Mouse (Mus musculus): ENCODE data around the gene Txlna. TPM values are rescaled to one million over a fixed set of nuclear protein-coding genes. Genes with fewer than 3 reads are reported as not detected.
A peak's percentile ranks its signal among the peaks of the same experiment; 100 is the strongest.

Gene Txlna
- polyA plus RNA-seq, 1 experiment from 2014 or later: 92.7 TPM

DNA sequence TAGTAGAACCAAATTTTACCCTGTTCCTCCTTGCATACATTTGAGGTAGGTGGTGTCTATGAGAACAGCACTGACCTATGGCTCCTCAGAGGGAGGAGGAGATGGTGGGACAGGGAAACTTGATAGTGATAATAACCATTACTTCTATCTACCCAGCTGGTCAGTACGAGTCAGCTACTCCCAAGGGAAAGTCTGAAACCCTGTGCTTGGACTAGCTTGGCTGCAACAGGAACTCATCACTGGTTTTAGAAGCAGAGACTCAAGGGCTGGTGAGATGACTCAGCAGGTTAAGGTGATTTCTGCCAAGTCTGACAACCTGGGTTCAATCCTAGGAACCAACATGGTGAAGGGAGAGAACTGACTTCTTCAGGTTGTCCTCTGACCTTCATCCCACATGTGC, 7.8 kb upstream of the Txlna start:
- H3K4me3 ChIP-seq: no peak overlapping the region
- no peaks in the 10 kb centered on the region for H3K27me3 ChIP-seq
- no peak for ATAC-seq (ENCODE audit: insufficient number of reproducible peaks, low FRiP score, low TSS enrichment, low read depth)
- no peak overlapping the region for H3K4me2 ChIP-seq
- H3K36me3 ChIP-seq: peaks cover 88% of the 10 kb centered on the region
- no peak overlapping the region for H3K27ac ChIP-seq
- no peak overlapping the region for H3K9ac ChIP-seq
- H3K9me3 ChIP-seq: no peaks in the 10 kb centered on the region
- 76% methylated on average over 1 of the region's 1 CpGs for WGBS
- no peaks in the 10 kb centered on the region for H3K4me1 ChIP-seq

DNA sequence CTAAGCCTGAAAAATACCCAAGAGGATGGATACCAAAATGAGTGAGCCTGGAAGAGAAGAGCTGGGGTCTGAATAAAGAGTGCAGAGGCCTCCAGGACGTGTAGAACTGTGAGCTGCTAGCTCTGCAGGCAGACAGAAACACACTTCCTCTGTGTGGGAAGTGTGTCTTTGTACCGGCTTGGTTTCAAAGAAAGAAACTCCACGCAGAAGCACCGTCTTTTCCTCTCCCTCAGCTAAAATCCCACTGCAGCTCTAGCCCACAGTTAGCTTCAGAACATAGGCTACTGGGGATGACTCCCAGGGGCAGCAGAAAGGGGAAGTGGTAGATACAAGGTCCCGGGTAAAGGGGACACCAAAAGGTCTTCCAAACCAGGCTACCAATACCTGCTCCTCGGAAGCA, 4.3 kb upstream of the Txlna start:
- Histone ChIP-seq H3K9me3 (no peaks in the 10 kb centered on the region), H3K4me1 (peaks cover 10% of the 10 kb centered on the region), H3K9ac (no peak overlapping the region), H3K36me3 (peaks cover 60% of the 10 kb centered on the region), H3K4me2 (no peak overlapping the region), H3K27me3 (no peaks in the 10 kb centered on the region), H3K4me3 (no peak overlapping the region), H3K27ac (no peak overlapping the region)
- no peak for ATAC-seq (ENCODE audit: insufficient number of reproducible peaks, low FRiP score, low TSS enrichment, low read depth)
- WGBS: 90% methylated on average over 6 of the region's 6 CpGs

DNA sequence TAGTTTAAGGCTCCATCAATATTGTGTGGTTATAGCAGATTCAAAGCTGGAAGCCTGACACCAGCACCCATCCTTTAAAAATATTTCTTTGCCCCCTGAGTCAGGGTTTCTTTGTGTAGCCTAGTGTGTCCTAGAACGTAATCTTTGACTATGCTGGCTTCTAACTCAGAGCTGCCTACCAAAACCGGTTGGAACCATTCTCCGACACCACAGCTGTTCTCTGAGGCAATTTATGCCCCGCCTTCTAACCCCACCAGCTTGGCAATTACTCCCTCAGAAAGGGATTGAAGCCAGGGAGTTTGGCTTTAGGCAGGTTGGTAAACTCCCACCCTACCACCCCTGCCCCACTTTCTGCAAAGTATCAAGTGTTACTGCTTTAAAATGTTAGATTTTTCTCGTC, 891 bp upstream of the Txlna start:
- peaks cover 30% of the 10 kb centered on the region for H3K4me1 ChIP-seq
- no peak for ATAC-seq (ENCODE audit: insufficient number of reproducible peaks, low FRiP score, low TSS enrichment, low read depth)
- no peaks in the 10 kb centered on the region for H3K9me3 ChIP-seq
- peak overlapping the region; percentile 65 for H3K4me3 ChIP-seq
- peak overlapping the region; percentile 73 for H3K27ac ChIP-seq
- H3K4me2 ChIP-seq: peak overlapping the region; percentile 79
- H3K27me3 ChIP-seq: no peaks in the 10 kb centered on the region
- H3K36me3 ChIP-seq: peaks cover 51% of the 10 kb centered on the region
- no peak overlapping the region for H3K9ac ChIP-seq
- WGBS: 30% methylated on average over 5 of the region's 5 CpGs

DNA sequence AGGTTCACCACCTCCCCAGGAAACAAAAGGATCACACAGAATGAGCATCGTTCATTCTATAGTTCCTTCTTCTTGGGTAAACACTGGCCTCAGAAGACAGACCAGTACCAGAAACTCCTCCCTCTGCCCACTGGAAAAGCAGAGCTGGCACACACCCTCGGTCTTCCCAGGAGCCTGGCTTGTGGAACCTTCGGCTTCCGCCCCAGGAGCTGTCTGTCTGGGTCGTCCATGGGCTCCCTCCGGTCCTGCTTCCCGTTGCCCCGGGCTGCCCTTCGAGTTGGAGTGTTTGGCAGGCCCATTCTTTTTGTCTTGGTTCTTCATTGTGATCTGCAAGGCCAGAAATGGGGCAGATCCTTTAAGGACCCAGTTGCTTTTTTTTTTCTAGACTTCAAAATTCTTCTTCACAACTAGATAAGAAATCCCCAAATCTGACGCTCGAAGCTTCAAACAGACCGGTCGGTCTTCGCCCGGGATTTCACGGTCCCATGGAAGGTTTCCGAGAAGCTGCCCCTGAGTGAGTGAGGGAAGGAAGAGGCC, 696 bp downstream of the Txlna start:
- Histone ChIP-seq H3K36me3 (peaks cover 50% of the 10 kb centered on the region), H3K27me3 (no peaks in the 10 kb centered on the region), H3K27ac (peak overlapping the region; percentile 98), H3K4me1 (peaks cover 30% of the 10 kb centered on the region), H3K4me3 (peak overlapping the region; percentile 65), H3K9me3 (no peaks in the 10 kb centered on the region), H3K4me2 (peak overlapping the region; percentile 79), H3K9ac (peak overlapping the region; percentile 67)
- WGBS: 2% methylated on average over 17 of the region's 17 CpGs
- no peak for ATAC-seq (ENCODE audit: insufficient number of reproducible peaks, low FRiP score, low TSS enrichment, low read depth)

DNA sequence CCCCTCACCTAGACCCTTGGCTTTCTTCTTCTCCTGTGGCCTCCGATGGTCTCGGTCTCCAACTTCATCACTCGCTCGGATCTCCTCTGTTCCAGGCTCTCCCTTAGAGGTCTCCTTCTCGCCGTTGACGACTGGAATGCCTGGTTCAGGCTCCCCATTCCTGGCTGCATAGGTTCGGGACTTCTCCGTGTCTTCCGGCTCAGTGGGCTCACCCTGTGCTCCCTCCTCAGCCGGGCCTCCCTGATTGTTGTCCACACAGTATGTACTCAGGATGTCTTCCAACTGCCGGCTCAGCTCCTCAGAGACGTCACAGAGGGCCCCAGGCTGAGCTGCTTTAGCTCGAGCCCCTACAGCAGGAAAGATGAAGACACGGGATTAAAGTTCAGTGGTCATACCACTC, 1.6 kb downstream of the Txlna start:
- Histone ChIP-seq H3K27me3 (no peaks in the 10 kb centered on the region), H3K27ac (peak overlapping the region; percentile 98), H3K4me3 (peak overlapping the region; percentile 65), H3K4me2 (peak overlapping the region; percentile 79), H3K9ac (peak overlapping the region; percentile 67), H3K9me3 (no peaks in the 10 kb centered on the region), H3K36me3 (peaks cover 50% of the 10 kb centered on the region), H3K4me1 (peaks cover 30% of the 10 kb centered on the region)
- no peak for ATAC-seq (ENCODE audit: insufficient number of reproducible peaks, low FRiP score, low TSS enrichment, low read depth)
- WGBS: 86% methylated on average over 15 of the region's 15 CpGs

DNA sequence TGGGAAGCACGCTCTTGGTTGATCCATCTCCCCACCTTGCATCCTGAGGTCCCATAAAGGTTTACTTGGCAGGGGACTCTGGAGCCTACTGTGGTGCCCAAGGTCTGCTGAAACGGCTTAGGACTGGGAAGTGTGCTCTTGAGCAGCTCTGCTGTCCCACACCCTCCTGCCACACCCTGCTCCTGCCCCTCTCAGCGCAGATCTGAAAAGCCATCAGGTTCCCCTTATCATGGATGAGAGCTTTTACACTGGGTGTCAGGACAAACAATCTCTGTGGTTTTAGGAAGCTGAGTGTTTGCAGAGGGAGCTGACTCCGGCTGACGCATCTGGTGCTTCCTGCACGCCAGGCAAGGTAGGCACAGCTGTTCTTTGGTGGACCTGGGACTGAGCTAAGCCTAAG, 7.0 kb downstream of the Txlna start:
- 92% methylated on average over 6 of the region's 6 CpGs for WGBS
- Histone ChIP-seq H3K4me1 (peaks cover 19% of the 10 kb centered on the region), H3K4me3 (no peak overlapping the region), H3K27me3 (no peaks in the 10 kb centered on the region), H3K9me3 (no peaks in the 10 kb centered on the region), H3K4me2 (no peak overlapping the region), H3K27ac (no peak overlapping the region), H3K36me3 (peaks cover 93% of the 10 kb centered on the region), H3K9ac (no peak overlapping the region)
- ATAC-seq (ENCODE audit: insufficient number of reproducible peaks, low FRiP score, low TSS enrichment, low read depth): no peak

DNA sequence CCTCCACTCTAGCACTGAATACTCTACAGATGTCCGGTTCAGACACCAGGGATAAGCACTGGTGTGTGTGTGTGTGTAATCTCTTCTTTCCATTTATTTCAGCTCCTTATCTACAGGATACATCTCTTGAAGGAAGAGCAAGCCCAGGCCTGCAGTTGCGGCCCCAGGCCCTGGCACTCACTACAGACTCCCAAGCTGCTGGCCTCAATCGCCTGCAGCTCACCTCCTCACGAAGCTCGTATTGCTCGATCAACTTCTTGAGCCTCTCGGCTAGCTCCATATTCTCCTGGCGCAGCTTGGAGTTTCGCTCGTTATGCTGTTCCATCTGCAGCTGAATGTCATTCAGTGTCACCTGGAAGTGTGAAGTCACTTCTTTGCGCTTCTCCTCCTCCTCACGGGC, 9.0 kb downstream of the Txlna start:
- Histone ChIP-seq H3K9ac (no peak overlapping the region), H3K4me1 (peaks cover 9% of the 10 kb centered on the region; the same call in 1 of the 2 replicates), H3K36me3 (peaks cover 95% of the 10 kb centered on the region), H3K27me3 (no peaks in the 10 kb centered on the region), H3K27ac (no peak overlapping the region), H3K9me3 (no peaks in the 10 kb centered on the region), H3K4me2 (no peak overlapping the region), H3K4me3 (no peak overlapping the region)
- 80% methylated on average over 12 of the region's 12 CpGs for WGBS
- no peak for ATAC-seq (ENCODE audit: insufficient number of reproducible peaks, low FRiP score, low TSS enrichment, low read depth)

DNA sequence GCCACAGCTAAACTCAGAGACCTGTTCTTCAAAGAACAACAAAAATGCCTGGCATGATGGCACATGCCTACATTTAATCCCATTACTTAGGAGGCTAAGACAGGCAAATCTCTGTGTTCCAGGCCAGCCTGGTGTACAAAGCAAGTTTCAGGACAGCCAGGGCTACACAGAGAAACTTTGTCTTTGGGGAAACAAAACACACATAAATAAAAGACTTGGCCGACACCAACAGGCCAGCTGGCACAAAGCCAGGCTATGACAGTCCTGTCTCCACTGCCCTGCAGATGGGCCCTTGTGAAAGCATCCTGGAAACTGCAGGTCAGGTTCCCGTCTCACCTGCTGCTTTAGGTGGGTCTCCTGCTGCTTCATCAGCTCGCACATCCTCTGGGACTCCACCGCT, 9.9 kb downstream of the Txlna start:
- no peak overlapping the region for H3K27ac ChIP-seq
- H3K36me3 ChIP-seq: peaks cover 95% of the 10 kb centered on the region
- no peak for ATAC-seq (ENCODE audit: insufficient number of reproducible peaks, low FRiP score, low TSS enrichment, low read depth)
- no peaks in the 10 kb centered on the region for H3K27me3 ChIP-seq
- peaks cover 9% of the 10 kb centered on the region; the same call in 1 of the 2 replicates for H3K4me1 ChIP-seq
- 80% methylated on average over 4 of the region's 4 CpGs for WGBS
- H3K9ac ChIP-seq: no peak overlapping the region
- H3K4me2 ChIP-seq: no peak overlapping the region
- no peaks in the 10 kb centered on the region for H3K9me3 ChIP-seq
- no peak overlapping the region for H3K4me3 ChIP-seq

DNA sequence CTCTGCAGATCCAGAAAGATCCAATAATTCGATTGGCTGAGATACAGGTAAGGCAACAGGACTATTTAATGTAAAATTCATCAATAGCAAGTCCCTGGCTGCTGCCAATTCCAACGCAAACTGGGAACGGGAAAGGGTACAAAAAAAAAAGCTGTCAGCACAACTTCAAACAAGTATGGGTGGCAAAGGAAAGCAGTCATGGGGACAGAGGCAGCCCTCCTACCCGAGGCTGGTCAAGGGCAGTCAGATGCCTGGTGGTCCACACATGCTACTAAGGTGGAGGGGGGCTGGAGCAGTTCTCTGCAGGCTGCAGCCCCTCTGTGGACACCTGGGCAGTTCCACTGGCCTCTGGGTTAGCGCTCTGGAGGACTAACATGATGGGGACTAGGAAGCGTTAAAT, 14.8 kb downstream of the Txlna start:
- Histone ChIP-seq H3K36me3 (peaks cover 53% of the 10 kb centered on the region), H3K9me3 (no peaks in the 10 kb centered on the region), H3K4me1 (peaks cover 40% of the 10 kb centered on the region), H3K27ac (no peak overlapping the region), H3K27me3 (no peaks in the 10 kb centered on the region), H3K9ac (no peak overlapping the region), H3K4me3 (no peak overlapping the region), H3K4me2 (no peak overlapping the region)
- ATAC-seq (ENCODE audit: insufficient number of reproducible peaks, low FRiP score, low TSS enrichment, low read depth): no peak
- WGBS: 66% methylated on average over 6 of the region's 6 CpGs

DNA sequence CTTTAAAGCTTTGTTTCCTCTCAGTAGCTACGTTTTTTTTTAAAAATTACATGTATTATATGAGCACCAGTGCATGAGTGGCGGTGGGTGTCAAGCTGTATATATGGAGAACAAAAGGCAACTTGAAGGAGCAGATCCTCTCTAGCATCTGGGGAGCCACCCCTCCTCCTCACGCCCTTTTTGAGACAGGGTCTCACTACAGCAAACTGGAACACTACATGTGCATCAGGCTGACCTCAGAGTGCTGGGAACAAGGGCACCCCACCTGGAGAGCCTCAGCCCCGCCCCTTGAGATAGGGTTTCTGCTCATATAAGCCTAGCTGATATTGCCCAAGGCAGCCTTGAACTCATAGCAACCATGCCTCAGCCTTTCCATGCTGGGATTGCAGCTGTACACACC, 15.4 kb downstream of the Txlna start:
- H3K27me3 ChIP-seq: no peaks in the 10 kb centered on the region
- no peak overlapping the region for H3K9ac ChIP-seq
- no peaks in the 10 kb centered on the region for H3K9me3 ChIP-seq
- peaks cover 41% of the 10 kb centered on the region for H3K4me1 ChIP-seq
- H3K36me3 ChIP-seq: peaks cover 50% of the 10 kb centered on the region
- no peak for ATAC-seq (ENCODE audit: insufficient number of reproducible peaks, low FRiP score, low TSS enrichment, low read depth)
- H3K4me2 ChIP-seq: peak overlapping the region; percentile 79; the same call in 1 of the 2 replicates
- peak overlapping the region; percentile 89 for H3K27ac ChIP-seq
- no peak overlapping the region for H3K4me3 ChIP-seq
- WGBS: 44% methylated on average over 4 of the region's 4 CpGs

DNA sequence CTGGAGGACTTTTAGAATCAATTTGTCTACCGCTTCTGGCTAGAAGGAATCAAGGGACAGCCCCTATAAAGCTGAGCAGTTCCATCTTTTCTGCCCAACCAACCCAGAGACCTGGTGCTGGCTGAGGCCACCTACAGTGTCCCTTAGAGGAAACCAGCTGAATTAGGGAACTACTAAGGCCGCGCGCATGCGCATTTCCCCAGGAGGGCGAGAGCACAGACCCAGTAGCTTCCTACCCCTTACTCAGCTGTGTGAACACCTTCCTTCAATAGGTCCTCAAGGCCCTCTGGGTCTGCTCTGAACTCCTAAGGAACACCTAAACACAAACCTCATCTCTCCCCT, 15.9 kb downstream of the Txlna start:
- H3K27me3 ChIP-seq: no peaks in the 10 kb centered on the region
- no peaks in the 10 kb centered on the region for H3K9me3 ChIP-seq
- 1% methylated on average over 6 of the region's 6 CpGs for WGBS
- H3K27ac ChIP-seq: peak overlapping the region; percentile 89
- ATAC-seq (ENCODE audit: insufficient number of reproducible peaks, low FRiP score, low TSS enrichment, low read depth): no peak; the same call in 1 of the 2 replicates
- peak overlapping the region; percentile 61 for H3K4me3 ChIP-seq
- peaks cover 41% of the 10 kb centered on the region for H3K4me1 ChIP-seq
- H3K36me3 ChIP-seq: peaks cover 45% of the 10 kb centered on the region
- no peak overlapping the region for H3K9ac ChIP-seq
- H3K4me2 ChIP-seq: peak overlapping the region; percentile 79

DNA sequence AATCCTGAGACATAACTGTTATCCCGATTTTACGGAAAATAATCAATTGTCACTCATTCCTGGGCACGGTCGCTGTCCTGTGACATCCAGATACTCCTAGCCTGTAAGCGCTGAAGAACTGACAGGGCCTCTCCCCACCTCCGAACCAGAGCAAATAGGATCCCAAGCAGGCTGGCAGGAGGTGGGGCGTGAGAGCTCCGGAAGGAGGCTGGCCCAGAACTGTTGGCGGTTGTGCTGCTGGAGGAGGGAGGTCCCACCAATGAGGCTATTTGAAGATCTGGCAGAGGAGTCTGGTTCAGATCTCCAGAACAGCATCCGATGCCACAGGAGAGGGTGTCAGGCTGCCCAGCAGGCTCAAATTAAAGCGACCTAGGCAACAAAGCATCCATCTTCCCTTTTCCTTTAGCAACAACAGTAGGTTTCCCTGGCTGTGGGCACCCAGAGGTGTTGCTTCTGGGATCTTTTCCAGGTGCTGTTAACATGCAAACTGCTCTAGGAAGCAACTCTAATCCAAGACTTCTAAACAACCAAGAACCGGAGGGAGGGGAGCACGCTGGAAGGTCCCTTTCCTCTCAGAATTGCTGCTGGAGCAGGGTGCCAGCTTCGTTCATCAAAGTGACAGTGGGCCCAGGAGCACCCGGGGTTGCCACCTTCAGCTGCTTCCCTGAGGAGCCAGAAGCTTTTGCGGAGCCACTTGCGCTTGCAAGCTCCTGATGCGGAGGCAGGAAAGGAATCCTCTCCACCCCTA, 16.4 kb downstream of the Txlna start:
- peak overlapping the region; percentile 79 for H3K4me2 ChIP-seq
- 0 out of 2 replicates have a peak overlapping the region, but pooled peaks have one; percentile 58 for H3K9ac ChIP-seq
- under 1% methylated on average over 18 of the region's 18 CpGs for WGBS
- no peaks in the 10 kb centered on the region for H3K27me3 ChIP-seq
- no peaks in the 10 kb centered on the region for H3K9me3 ChIP-seq
- H3K4me1 ChIP-seq: peaks cover 41% of the 10 kb centered on the region
- peak; percentile 87 for ATAC-seq (ENCODE audit: insufficient number of reproducible peaks, low FRiP score, low TSS enrichment, low read depth)
- peaks cover 39% of the 10 kb centered on the region for H3K36me3 ChIP-seq
- peak overlapping the region; percentile 61 for H3K4me3 ChIP-seq
- H3K27ac ChIP-seq: peak overlapping the region; percentile 89

All from limb, embryonic 15.5 days (tissue).